Mouse (Mus musculus): ENCODE measurements at regions not wholly inside any gene's neighbourhood (a gene's known extent, or its start where the extent isn't known, plus 50 kb on each side); places are given as distances from the start of the nearest gene placed in this dataset.

DNA sequence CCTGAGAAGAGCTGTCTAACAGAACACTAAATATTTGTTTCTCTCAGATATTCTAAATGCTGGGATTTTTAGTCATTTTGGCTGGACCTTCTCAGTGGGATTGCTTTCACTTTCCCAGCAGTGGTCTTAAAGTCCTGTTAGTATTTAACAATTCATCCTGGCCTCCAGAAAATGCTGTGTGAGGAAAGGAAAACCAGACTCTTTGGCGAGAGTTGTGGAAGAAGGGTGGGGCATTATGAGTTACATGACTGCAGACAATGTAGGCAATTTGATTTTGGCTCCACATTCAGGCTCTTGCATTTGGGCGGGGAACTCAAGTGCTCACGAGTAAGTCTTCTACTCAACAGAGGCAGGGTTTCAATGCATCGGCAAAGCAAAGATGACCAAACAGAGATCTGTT, 406.1 kb upstream of the Gm765 start:
- no peak for DNase-seq

DNA sequence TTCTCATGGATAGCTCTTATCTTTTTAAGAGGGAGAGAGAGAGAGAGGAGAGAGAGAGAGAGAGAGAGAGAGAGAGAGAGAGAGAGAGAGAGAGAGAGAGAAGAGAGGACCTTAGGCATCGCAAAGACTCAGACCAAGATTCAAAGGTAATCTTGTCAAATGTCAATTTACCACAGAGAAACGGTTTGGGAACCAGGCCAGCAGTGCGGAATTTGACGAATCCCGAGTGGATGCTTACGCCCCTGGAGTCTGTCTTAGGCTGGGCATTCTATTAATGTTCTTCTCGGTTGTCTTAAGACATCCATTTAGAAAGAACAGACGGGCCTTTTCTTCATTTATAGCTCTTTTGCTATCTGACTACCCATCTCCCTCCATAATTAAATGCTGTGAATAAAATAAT, 404.4 kb upstream of the Gm765 start:
- no peak for DNase-seq

DNA sequence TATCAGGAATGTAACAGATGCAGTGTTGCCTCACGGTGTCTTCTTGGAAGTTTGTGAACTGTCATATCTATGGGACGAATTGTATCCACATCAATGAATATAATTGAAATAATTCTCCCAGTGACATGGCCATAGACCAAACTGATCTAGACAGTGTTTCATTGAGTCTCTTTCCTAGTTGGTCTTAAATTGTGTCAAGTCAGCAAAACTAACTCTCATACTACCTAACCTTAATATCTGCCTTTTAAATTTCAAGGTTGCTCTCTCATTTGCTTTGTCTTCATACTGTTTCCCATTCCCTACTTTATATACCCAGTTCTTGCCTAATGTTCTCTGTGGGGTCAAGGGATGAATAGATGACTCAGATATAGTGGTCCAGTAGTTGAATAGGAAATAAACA, 397.9 kb upstream of the Gm765 start:
- no peak for DNase-seq

DNA sequence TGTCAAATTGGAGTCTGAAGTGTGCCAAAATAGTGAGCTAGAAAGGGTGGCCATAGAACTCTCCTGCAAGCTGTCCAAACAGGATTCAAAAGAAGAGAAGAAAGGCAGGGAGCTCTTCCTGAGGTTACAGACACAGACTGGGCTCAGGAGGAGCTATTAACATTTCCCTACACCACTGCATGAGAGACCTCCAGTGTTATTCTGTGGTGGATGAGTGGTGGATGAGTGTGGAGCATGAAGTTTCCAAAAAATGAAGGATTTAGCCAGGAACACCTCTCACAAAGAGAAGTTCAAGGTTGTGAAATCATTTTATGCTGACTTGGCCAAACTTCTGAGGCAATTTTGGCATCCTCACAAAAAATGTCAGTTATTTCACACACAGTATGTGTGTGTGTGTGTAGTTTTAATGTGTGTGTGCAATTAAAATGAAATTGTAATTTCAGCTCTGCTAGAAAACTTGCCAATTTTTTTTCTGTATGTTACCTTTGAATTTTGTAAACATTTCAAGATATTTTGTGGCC, 388.5 kb upstream of the Gm765 start:
- DNase-seq: no peak

DNA sequence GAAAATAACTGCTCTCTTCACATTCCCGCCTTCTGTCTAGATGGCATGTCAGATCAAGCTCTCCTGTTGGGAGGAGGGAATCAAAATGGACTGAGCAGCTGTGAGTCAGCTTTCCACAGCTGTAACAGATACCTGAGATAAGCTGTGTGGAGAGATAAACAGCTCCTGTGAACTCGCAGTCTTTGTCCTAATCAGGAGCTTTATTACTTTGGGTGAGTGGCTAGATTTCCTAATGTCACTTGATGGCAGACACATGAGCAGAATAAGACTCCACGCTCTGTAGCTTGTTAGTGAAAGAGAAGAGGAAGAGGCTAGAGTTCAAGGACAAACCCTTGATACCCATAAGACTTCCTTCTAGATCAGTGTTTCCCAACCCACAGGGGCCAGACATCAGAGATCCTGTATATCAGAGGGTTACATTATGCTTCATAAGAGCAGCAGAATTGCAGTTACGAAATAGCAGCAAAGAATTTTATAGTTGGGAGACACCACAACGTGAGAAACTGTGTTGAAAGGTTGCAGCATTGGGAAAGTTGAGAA, 384.1 kb upstream of the Gm765 start:
- DNase-seq: no peak

DNA sequence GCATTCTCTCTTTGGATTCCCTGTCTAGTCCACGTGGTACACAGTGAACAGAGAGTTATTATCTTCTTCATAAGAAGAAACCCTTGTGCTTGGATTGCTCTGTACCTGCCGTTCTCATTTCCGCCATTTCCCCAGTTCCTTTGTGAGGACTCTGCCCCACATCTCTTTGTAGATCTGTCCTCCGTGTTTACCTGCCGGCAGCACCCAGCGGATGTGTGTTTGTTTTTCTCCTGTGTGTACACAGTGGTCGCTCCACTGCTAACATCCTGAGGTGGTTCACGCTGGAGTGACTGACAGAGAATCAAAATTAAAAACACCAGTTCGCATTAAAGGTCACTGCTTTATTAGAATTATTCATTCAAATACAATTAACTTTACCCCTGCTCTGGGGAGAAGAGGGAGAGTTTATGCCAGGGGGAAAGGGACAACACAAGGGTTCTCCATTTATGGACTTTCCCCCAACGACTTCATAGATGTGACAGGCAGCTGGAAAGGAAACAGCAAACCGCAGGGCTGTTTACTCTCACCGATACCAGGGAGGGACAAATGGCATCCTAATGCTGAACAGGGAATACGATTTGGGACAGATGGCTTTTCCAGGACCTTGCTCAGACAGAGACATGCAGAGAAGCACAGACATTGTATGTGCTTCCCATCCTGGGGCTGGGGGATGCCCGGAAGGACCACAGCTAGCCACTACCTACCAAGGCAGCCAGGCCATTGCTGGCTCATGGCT, 362.5 kb upstream of the Gm765 start:
- no peak for DNase-seq

DNA sequence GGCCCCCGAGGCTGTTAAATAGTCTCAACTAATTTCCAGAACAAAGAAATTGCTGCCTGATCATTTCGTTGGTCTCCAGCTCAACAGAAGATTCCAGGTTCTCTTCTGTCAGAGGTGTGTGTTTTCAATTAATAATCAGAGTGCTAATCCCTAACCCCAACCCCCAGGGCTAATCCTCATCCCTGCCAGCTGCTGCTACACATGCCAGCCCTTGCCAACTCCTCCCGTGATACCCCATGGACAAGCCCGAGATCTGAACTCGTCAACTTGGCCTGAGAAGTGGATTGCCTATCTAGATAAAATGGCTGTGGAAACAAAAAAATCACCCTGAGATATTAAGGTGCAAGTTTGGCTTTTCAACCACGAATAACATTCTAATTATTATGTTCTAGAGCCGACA, 355.0 kb upstream of the Gm765 start:
- DNase-seq: no peak

DNA sequence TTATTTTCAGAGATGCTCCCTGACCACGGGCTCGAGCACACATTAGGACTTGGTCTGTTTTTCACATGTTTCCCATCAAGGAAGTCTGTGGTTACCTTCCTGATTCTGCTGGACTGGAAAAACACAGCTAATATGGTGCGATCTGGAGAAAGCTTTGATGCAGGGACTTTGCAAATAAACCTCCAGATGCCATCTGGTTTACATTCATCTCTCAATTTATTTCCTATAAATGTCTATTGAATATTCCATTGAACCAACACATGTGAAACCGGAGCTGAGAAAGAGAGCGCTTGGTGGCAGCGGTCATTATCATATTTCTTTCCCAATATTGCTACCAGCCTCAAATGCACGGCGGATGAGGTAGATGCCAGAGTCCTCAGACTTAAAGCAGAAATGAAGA, 350.9 kb upstream of the Gm765 start:
- no peak for DNase-seq

DNA sequence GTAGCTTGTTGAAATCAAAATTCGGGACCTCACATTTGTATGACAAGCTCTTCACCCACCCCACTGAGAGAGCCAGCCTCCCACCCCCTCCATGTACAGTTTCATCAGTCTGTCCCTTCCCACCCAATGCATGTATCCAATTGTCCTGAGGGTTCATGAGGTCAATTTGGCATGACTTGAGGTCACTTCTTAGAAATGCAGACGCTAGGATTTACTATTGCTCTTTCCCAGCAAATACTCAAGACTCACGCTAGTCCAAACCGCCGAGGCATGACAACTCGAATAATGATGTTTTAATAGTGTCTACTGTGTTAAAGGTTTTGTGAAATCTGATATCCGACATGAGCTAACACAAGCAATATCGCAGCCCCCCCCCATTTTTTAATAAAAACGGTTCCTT, 347.6 kb upstream of the Gm765 start:
- no peak for DNase-seq

DNA sequence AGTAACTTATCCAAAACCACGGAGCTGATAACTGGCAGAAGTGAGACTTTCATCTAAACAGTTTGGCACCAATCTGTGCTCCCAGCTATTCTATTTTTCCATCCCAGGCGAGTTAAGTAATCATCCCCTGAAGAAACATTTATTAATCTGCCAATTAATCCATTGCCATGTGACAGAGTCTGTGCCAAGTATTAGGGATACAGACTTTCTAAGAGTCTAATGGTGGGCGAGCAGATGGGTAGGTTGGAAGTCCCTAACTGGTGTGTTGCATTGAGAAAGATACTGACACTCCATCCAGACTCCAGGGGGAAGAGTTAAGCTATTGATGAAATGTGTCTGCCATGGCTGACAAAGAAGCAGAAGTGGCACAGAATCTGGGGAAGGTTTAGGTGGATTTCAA, 346.8 kb upstream of the Gm765 start:
- no peak for DNase-seq

DNA sequence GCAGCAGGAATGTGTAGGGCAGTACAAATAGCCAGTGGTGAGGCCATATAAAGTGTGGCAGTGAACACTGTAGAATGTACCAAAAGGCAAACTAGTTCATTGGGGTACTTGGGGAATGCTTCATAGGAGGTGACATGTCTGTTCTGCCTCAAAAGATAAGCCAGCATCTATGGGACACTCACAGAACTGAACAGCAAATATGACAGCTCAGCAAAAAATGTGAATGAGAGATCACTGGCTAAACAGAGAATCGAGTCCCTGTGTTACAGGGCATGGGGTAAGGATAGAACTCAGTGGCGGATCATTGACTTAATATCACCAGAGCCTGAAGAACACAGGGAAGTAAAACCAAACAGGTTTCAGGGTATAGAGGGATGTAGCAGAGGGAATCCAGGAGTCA, 346.1 kb upstream of the Gm765 start:
- no peak for DNase-seq

DNA sequence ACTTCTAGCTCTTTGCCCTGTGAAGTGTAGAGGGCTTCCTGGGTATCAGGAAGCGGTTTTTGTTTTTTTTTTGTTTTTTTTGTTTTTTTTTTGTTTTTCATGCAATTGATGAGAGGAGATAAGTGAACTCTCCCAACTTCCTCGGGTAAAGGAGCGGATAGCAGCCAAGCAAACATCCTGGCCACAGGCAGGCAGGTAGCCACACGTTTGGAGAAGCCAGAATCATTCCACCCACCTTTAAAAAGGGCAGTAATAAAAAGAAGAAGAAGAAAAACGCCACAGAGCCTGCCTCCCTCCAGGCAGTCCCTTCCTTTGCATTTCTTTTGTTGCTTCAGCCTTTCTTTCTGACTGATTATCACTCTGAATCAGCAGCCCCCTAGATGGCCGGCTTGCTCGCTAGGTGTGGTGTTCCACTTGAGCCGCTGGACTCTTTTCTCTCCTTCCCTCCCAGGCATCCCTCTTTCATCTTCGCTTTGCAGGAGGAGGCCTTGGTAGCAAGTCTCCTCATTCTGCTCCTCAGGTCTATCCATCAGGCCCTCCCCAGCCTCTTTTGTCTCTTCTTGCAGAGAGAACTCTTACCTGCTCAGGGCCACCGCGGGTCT, 323.9 kb upstream of the Gm765 start:
- DNase-seq: no peak

DNA sequence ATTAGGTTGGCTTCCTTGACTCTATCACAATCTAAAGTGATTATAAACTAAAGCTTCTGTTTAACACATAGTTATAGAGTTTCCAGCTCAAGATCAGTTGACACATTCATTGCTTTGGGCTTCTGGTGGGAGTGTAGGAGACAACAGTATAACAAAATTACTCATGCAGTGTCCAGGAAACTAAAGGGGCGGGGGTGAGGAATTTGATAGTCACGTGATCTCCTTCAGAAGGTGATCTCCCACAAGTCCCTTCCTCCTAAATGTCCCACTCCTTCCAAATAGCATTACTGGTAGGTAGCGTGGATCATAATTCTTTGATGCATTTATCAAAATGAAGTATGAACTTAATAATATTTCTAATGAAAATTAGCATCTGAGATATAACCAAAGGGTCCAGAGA, 309.3 kb upstream of the Gm765 start:
- DNase-seq: no peak

DNA sequence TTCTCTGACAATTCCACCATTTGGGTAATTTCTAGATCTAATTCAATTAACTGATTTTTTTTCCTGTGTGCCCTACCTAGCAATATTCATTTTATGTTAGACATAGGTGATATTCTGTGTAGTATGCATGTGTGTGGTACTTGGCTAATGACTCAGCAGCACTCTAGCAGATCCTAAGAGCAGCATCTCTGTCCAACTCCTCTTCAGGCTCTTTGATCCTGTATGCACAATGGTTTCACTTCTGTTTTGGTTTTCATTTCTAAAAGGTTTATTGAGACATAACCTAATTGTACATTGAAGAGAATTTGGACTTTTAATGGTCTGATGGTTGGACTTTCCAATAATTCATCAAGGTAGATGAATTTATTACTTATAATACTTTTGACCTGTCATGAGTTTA, 308.8 kb upstream of the Gm765 start:
- DNase-seq: no peak

DNA sequence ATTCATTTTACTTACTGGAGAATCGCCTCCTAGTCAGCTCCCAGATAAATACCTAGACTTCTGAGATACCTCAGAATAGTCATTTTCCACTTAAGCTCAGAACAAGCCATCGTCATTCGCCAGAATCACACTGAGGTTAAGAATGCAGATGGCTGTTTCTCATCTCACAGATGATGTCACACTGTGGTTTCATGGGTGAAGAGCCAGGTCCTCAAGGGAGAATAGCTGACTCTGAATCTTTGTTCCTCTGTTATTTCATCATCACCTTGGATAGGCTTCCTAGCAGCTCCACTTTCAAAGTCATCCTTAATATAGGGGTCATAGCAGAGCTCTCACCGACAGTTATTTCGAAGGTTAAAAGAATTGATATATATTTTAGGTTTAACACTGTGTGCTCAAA, 297.8 kb upstream of the Gm765 start:
- DNase-seq: no peak

DNA sequence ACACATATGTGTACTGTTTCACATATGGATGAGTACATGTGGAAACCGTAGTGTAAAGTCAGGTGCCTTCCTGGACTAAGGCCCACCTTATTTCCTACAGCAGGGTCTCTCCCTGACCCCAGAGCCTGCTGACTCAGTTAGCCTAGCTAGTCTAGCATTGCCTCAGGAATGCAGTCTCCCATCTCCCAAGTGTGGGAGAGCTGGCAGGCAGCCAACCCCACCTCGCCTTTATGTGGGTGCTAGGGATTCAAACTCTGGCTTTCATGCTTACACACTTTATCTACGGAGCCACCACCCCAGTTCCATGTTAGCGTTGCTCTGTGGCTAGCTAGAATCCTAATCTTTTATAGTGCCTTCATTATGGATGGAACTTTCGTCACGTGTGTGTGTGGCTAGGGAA, 293.3 kb upstream of the Gm765 start:
- DNase-seq: no peak

DNA sequence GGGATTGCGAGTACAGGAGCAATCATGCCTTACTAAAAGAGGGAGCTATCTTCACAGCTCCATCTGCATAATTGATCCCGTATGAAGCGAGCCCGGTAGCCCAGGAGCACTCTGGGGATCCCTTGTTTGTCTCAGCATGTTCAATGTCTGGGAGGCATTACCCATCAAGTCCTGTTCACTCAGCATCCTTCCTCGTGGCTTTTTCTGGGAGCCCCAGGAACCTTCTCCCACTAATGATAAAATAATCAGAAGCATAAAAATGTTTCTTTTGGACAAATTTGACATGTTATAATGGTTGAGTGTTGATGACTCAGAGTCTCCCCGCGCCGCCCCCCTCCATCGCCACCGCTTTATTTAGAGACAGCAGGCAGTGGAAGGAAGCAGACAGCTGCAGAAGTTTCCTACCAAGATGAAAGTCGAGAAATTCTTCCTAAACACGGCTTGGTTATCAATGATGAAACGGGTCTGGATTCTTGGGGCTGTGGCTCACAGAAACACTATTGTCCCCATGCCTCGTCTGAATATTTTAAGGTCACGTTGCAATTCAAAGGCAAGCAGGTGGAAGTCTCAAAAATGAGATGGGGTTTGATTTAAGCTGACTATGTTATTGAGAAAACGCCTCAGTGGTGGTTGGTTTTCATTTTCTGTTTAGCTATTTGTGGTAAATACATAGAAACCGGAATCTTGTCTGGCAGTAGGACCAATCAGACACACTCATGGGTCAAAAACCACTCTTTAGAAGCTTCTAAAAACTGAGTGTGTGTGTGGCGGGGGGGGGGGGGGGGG, 289.9 kb upstream of the Gm765 start:
- no peak for DNase-seq

DNA sequence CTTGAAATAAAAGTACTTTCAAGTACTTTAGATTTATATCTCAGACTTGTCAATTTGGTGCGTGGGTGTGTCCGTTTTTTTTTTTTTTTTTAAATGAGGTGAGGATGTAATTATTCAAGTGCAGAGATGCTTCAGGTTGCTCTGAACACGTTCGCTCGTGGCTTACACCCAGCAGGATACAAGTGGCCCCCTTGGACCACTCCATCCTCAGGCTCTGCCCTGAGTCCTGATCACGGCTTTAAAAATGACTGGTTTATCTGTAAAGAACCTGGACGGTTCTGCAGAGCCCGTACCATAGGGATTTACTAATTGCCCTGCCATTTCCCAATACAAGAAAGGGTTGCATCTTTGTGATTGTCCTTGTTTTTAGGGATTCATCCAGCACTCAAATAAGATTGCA, 288.7 kb upstream of the Gm765 start:
- DNase-seq: no peak

DNA sequence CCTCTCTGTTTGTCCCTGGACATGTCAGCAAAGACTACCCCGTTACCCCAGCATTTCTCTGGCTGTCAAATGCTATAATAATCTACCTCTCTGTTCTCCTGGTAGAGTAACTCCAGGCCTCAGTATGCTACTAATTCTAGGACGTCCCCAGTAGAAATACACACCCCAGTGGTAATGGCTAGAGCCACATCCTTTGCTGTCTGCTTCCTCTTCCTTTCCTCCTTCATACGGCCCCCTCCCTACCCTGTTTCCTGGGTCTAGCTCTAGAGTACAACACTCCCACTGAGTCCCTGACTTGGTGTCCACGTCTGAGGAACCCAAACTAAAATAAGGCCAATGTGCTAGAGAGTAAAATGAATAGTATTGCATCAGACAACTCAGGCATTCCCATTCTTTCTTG, 287.1 kb upstream of the Gm765 start:
- DNase-seq: no peak

DNA sequence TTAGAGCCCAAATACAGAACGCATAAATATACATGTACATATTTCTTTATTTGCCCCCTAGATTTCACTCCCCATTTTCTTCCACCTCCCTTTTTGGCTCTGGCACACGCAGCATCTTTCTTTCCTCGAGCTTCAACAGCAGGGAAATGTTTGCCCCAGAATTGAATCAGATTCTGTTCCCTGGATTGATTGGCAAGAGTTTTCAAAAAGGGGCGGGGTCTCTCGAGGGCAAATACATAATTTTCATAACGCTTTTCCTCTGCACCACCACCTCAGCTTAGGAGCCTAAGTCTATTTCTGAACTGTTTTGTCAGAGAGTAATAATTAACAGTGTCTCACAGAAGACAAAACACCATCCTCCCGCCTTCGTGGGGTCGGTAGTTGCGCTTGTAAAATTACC, 283.9 kb upstream of the Gm765 start:
- no peak for DNase-seq

DNA sequence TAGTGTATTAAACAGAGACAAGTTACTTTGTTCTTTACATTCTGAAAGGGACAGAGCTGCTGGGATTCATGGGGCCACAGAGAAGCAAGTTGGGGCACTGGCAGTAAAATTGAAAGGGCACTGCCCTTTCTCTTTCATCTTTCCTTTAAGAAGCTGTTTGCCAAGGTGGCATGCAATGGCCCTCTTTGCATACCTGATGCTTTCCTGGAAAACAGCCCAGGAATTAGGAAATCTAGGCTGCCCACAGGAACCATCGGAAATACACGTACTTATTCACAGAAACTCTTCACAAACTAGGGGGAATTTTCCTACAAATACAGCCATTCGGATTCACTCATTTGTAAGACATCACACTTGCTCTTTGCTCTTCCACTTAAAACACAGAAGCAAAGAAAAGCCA, 278.3 kb upstream of the Gm765 start:
- DNase-seq: no peak

DNA sequence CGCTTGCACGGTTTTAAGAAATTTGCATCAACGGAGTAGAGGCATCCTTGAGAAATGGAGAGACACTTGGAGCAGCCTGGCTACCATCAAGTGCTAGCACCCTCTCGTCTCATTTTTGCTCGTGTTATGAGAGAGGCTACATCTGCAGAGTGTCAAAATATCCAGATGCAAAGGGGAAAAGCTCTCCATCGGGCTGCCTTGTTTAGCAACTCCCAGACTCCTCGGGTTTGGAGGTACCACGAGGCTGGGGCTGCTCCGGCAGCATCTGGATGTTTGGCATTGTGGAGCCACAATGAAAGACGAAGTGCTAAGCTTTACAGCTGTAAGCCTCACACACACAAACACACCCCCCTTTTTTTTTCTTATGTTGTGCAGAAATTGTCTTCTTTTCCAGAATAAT, 270.5 kb upstream of the Gm765 start:
- no peak for DNase-seq

DNA sequence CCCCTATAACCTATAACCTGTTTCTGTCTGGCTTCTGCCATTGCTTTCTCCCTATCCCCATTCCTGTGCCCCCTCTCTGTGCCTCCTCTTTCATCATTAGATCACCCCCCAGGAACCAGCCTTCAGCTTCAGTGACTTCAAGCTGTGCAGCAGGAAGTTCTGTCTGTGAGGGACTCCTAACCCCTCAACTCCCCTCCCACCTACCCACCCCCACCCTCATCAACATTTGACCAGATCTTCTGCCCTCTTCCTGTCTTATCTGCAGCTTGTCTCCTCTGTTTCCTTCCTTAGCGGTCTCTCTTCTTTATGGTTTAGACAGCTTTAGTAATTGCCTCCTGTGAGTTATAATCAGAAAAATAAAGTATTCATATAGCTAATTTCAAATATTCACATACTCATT, 266.6 kb upstream of the Gm765 start:
- no peak for DNase-seq

DNA sequence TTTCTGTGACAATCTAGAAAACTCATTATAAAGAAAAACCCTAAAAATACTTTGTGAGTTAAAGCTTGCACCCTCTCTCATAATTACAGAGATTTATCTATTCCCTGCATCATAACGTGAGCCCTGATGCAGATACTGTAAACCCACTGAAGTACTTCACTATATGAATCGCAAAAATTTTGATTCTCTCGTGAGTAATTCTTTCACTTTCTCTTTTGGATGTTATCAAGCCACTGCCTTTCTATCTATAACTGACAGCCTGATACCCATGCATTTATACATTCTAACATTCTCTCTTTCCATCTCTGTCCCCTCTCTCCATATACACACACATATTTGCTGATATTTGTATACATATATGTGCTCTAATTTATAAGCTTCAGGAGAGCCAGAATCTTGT, 264.1 kb upstream of the Gm765 start:
- no peak for DNase-seq

All from spleen, adult 18-20 months (tissue).